Mouse (Mus musculus) bone marrow, adult 2 months (tissue): ENCODE results near the gene Pfkfb2. TPM values are rescaled to one million over a fixed set of nuclear protein-coding genes. Genes with fewer than 3 reads are reported as not detected.

Experiments
- H3K27ac ChIP-seq: fragments of 200-500 bp; 2 replicates; pipeline ENCODE4 v1.5.1; 2012; ENCODE audit warnings: low read depth, mild to moderate bottlenecking, control low read depth, inconsistent platforms, low read length; ENCODE audit not compliant: control insufficient read depth, poor library complexity, insufficient read depth
- H3K4me1 ChIP-seq: fragments of 200-500 bp; 2 replicates; pipeline ENCODE4 v1.6.1; 2011; ENCODE audit warnings: low read length; ENCODE audit not compliant: control insufficient read depth, insufficient read depth
- H3K4me3 ChIP-seq: fragments of 200-500 bp; replicated peaks from 2 replicates; pipeline ENCODE3; 2011; ENCODE audit warnings: mild to moderate bottlenecking, low read depth, low read length, control low read depth; ENCODE audit not compliant: control insufficient read depth
- CTCF ChIP-seq: fragments of 200-500 bp; IDR thresholded peaks from 2 replicates; pipeline ENCODE4 v1.5.1; 2011; ENCODE audit warnings: low read length, control low read depth; ENCODE audit not compliant: control insufficient read depth, insufficient read depth
- POLR2A ChIP-seq: fragments of 200-500 bp; IDR thresholded peaks from 2 replicates; pipeline ENCODE4 v1.6.1; 2011; ENCODE audit warnings: low read depth, mild to moderate bottlenecking, control low read depth, low read length, borderline replicate concordance; ENCODE audit not compliant: control insufficient read depth
- WGBS: fragments of 180-500 bp; shearing (Covaris S2); methylation state at CpG from one replicate; pipeline ENCODE4 v1.1.7; 2018; 5-methylcytosine and 5-hydroxymethylcytosine counted together
- polyA plus RNA-seq: library from polyadenylated mRNA; stranded (reverse); fragments of >200 nt; gene quantifications from 2 replicates; pipeline ENCODE4 v1.2.4, GENCODE M21; 2011; ENCODE audit warnings: low replicate concordance; ENCODE audit not compliant: missing spikeins, insufficient read depth, insufficient read length

Gene Pfkfb2
- polyA plus RNA-seq, 1 experiment: 14.5 TPM

- whole genome bisulfite sequencing: 50% methylated on average over 13 of the region's 13 CpGs
- Histone ChIP-seq H3K4me3 (peak overlapping the region; percentile 17), H3K27ac (no peak overlapping the region), H3K4me1 (no peaks in the 10 kb centered on the region; the same call in 1 of the 2 replicates)
- no peak for TF ChIP-seq CTCF
- no peak for TF ChIP-seq POLR2A
These were observed 3.9 kb upstream of the Pfkfb2 start for GRCm38 (mm10) chr1:130732706-130733658.

DNA sequence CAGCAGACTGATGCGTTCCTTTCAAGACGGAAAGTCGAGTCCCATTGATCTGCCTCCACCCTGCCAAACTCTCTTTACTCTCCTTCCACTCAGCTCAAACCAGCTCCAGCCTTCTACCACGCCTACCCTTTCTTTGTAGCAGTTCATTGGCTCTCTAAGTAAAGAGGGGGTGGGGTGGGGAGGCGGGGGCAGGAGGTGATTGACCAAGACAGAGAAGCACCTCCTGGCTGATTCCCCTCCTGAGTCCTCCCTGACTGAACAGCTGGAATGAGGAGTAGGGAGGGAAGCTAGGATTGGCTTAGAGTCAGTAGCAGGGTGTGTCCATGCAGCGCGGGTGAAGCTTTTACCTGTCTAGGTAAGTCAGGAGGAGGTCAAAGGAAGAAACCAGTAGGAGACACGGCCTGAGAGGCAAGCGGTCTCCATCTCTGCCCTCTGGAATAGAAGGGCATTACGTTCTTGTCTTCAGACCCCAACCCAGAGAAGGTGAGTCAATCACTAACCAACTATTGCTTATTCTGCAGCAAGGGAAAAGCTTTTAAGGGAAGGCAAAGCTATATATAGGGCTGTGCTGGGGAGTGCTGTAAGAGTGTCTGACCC, 2.8 kb upstream of the Pfkfb2 start, which contains the start of gene AA986860:
AA986860 (plus strand) TSS at position 236 of the 597 bp plus-strand sequence.
- 72% methylated on average over 10 of the region's 10 CpGs for WGBS
- Histone ChIP-seq H3K27ac (no peak within 1 kb of the TSS), H3K4me3 (peak within 1 kb of the TSS; percentile 18), H3K4me1 (no peaks in the 10 kb centered on the region; the same call in 1 of the 2 replicates)
- TF ChIP-seq POLR2A: no peak
- no peak for TF ChIP-seq CTCF

DNA sequence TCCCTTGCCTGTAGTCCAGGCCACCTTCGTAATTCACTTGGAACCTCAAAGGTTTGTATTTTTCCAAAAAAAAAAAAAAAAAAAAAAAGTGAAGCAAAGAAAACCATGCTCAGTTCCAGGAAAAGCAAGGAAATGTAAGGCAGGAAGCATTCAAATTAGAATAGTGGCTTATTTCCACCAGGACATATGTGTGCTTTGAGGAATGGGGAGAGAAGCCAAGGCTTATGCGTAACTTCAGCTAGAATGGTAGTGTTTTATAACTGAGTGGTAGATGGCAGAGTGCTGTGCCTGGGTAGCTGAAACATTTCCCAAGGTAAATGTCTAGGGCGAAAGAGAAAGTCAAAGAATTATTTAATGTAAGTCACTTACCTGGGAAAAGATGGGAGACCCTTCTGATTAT, 345 bp downstream of the Pfkfb2 start:
- no peaks in the 10 kb centered on the region; the same call in 1 of the 2 replicates for H3K4me1 ChIP-seq
- 89% methylated on average over 3 of the region's 3 CpGs for WGBS
- H3K4me3 ChIP-seq: no peak overlapping the region
- TF ChIP-seq POLR2A: no peak
- TF ChIP-seq CTCF: no peak
- H3K27ac ChIP-seq: no peak overlapping the region

- Histone ChIP-seq H3K4me3 (no peak overlapping the region), H3K27ac (no peak overlapping the region), H3K4me1 (no peaks in the 10 kb centered on the region)
- WGBS: 33% methylated on average over 1 of the region's 1 CpGs
- TF ChIP-seq POLR2A: no peak
- no peak for TF ChIP-seq CTCF
These were observed 983 bp downstream of the Pfkfb2 start for GRCm38 (mm10) chr1:130728070-130728469.

DNA sequence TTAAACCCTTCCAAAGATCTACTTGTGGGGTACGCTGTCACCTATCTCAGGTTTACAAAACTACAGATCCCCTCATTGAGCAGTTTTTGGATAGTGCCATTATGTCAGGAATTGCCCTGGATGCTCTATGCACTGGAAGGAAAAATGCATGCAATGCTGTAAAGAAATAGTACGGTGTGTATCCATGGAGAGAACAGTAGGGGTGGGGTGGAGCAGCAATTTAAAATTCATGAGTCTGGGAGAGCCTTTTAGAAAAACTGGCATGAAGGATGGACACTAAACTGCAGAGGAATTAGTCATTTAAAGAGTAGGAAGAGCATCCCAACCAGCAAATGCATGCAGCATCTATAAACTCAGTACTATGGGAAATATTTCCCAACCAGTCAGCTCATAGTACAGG, 2.7 kb downstream of the Pfkfb2 start:
- no peak for TF ChIP-seq POLR2A
- TF ChIP-seq CTCF: no peak
- WGBS: 95% methylated on average over 2 of the region's 2 CpGs

DNA sequence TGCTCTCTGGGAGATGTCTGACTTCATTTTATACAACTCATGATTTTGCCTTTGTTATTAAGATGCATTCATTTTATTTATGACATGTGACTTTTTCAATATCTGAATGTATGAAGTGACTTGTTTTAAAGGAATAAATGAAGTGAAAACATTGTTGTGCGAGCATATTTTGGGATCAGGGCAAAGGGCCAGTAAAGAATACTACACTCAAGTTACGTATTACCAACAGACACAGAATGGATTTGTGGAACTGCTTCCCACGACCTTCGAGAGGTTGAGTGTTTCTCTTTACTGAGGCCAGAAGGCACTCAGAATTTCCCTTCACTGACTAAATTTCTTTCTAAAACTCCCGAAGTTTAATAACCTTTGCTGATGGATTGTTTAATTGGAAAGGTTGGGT, 4.8 kb downstream of the Pfkfb2 start:
- H3K4me1 ChIP-seq: no peaks in the 10 kb centered on the region; the same call in 1 of the 2 replicates
- TF ChIP-seq POLR2A (no peak), CTCF (no peak)
- H3K4me3 ChIP-seq: no peak overlapping the region
- H3K27ac ChIP-seq: no peak overlapping the region
- WGBS: 93% methylated on average over 5 of the region's 5 CpGs

More for the DNA sequence above, 2.7 kb downstream of the Pfkfb2 start:
- H3K27ac ChIP-seq: no peak overlapping the region
- H3K4me1 ChIP-seq: no peaks in the 10 kb centered on the region
- H3K4me3 ChIP-seq: no peak overlapping the region

DNA sequence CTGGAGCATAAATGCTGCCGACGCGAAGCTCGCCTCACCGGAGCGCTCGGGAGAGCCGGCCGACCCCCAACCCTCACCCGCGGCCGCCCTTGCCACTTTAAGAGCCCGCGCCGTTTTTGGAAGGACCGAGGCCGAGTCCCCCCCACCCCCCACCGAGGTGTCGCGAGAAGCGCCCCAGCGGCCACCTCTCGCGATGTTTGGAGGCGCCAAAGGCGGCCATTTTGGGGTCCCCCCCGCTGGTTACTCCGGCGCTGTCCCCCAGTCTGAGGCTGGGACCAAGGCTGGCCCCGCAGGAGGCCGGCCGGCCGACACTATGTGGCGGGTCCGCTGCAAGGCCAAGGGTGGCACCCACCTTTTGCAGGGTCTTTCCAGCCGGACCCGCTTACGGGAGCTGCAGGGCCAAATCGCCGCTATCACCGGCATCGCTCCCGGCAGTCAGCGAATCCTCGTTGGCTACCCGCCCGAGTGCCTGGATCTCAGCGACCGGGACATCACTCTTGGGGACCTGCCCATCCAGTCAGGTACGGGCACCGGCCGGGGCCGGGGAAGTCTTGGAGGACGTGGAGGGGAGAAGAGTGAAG, 11.7 kb downstream of the Pfkfb2 start, which contains the start of gene Yod1:
Yod1 (plus strand) TSS at position 37 of the 581 bp plus-strand sequence.
- peak; percentile 78; the same call in 1 of the 2 replicates for TF ChIP-seq POLR2A
- TF ChIP-seq CTCF: no peak
- Histone ChIP-seq H3K4me1 (no peaks in the 10 kb centered on the region; the same call in 1 of the 2 replicates), H3K4me3 (peak within 1 kb of the TSS; percentile 93), H3K27ac (peak within 1 kb of the TSS; percentile 55)
- under 1% methylated on average over 54 of the region's 54 CpGs for WGBS

- peak overlapping the region; percentile 55 for H3K27ac ChIP-seq
- no peaks in the 10 kb centered on the region; the same call in 1 of the 2 replicates for H3K4me1 ChIP-seq
- H3K4me3 ChIP-seq: peak overlapping the region; percentile 93
- WGBS: under 1% methylated on average over 42 of the region's 42 CpGs
- TF ChIP-seq POLR2A: peak; percentile 26; the same call in 1 of the 2 replicates
- no peak for TF ChIP-seq CTCF
These were observed 12.4 kb downstream of the Pfkfb2 start for GRCm38 (mm10) chr1:130716513-130717290.
